Mouse (Mus musculus) CH12.LX (cell line): ENCODE results near the gene Arhgef3. TPM values are rescaled to one million over a fixed set of nuclear protein-coding genes. Genes with fewer than 3 reads are reported as not detected.

ENCODE experiments used
- DNase-seq: peaks from one replicate; pipeline ENCODE4 v3.0.0-alpha.2; 2013; ENCODE audit errors: extremely low read depth
- H3K27ac ChIP-seq: 2 replicates; pipeline ENCODE4 v1.5.1; 2012; ENCODE audit warnings: low read depth, mild to moderate bottlenecking, control low read depth, moderate library complexity; ENCODE audit not compliant: insufficient read depth
- H3K27me3 ChIP-seq: replicated peaks from 2 replicates; pipeline ENCODE3; 2012; ENCODE audit warnings: inconsistent platforms
- H3K36me3 ChIP-seq, 2 experiments: replicated peaks in 1 of 2; 2 replicates each; pipeline versions ENCODE3 to v1.6.1; 2012; ENCODE audit warnings: inconsistent platforms in 1 of 2, low read length in 1 of 2, mild to moderate bottlenecking in 1 of 2, mixed read lengths in 1 of 2, moderate library complexity in 1 of 2; ENCODE audit not compliant: control insufficient read depth in 1 of 2, insufficient read depth in 1 of 2
- H3K4me1 ChIP-seq, 2 experiments: 2 replicates each; pipeline ENCODE4 v1.6.1; 2012; ENCODE audit warnings: inconsistent platforms in 1 of 2, moderate library complexity in 1 of 2; ENCODE audit not compliant: insufficient read depth in 2 of 2, control insufficient read depth in 1 of 2
- H3K4me2 ChIP-seq: 2 replicates; pipeline ENCODE4 v1.6.1; 2012; ENCODE audit warnings: low read depth, mild to moderate bottlenecking, control low read depth; ENCODE audit not compliant: poor library complexity, insufficient read depth, severe bottlenecking
- H3K4me3 ChIP-seq, 3 experiments: fragments of 150-350 bp in 1 of 3; sonication (generic) in 1 of 3; replicated peaks in 1 of 3; 2 replicates each; pipeline versions ENCODE3 to v1.5.1; 2011 to 2012; ENCODE audit warnings: low read depth in 2 of 3, low read length in 2 of 3, mild to moderate bottlenecking in 2 of 3, moderate library complexity in 2 of 3, control low read depth in 1 of 3, improper control_type of control experiment in 1 of 3, inconsistent platforms in 1 of 3, mixed read lengths in 1 of 3; ENCODE audit not compliant: poor library complexity in 1 of 3
- H3K79me2 ChIP-seq: replicated peaks from 2 replicates; pipeline ENCODE4 v1.6.1; 2012; ENCODE audit warnings: mild to moderate bottlenecking, moderate library complexity; ENCODE audit not compliant: control insufficient read depth, poor library complexity, insufficient read depth, severe bottlenecking; ENCODE audit errors: extremely low read depth
- H3K9ac ChIP-seq: 2 replicates; pipeline ENCODE4 v1.6.1; 2012; ENCODE audit warnings: low read depth, mild to moderate bottlenecking, control low read depth, moderate library complexity; ENCODE audit not compliant: insufficient read depth
- H3K9me3 ChIP-seq: replicated peaks from 2 replicates; pipeline ENCODE3; 2012; ENCODE audit warnings: low read length, inconsistent platforms, mixed read lengths
- BHLHE40 ChIP-seq: IDR thresholded peaks from 2 replicates; pipeline ENCODE4 v1.6.1; 2011; ENCODE audit warnings: mild to moderate bottlenecking, low read depth, low read length, improper control_type of control experiment
- CHD2 ChIP-seq: IDR thresholded peaks from 2 replicates; pipeline ENCODE4 v1.6.1; 2011; ENCODE audit warnings: low read length, improper control_type of control experiment
- E2F4 ChIP-seq: IDR thresholded peaks from 2 replicates; pipeline ENCODE4 v1.6.1; 2011; ENCODE audit warnings: low read depth, low read length, improper control_type of control experiment; ENCODE audit not compliant: insufficient replicate concordance
- EP300 ChIP-seq: IDR thresholded peaks from 2 replicates; pipeline ENCODE4 v1.6.1; 2011; ENCODE audit warnings: low read length, improper control_type of control experiment
- ETS1 ChIP-seq: conservative IDR thresholded peaks from 2 replicates; pipeline ENCODE4 v1.6.1; 2012; ENCODE audit warnings: low read depth, mild to moderate bottlenecking, inconsistent platforms, low read length, improper control_type of control experiment, moderate library complexity
- GABPA ChIP-seq: IDR thresholded peaks from 2 replicates; pipeline ENCODE4 v1.6.1; 2012; ENCODE audit warnings: low read depth, low read length, improper control_type of control experiment, inconsistent platforms; ENCODE audit not compliant: insufficient replicate concordance
- IRF4 ChIP-seq: IDR thresholded peaks from 2 replicates; pipeline ENCODE4 v1.6.1; 2014; ENCODE audit warnings: low read depth, mild to moderate bottlenecking, inconsistent platforms, low read length, improper control_type of control experiment
- JUN ChIP-seq: IDR thresholded peaks from 2 replicates; pipeline ENCODE4 v1.6.1; 2011; ENCODE audit warnings: low read depth, mild to moderate bottlenecking, low read length, improper control_type of control experiment, moderate library complexity; ENCODE audit not compliant: insufficient read depth
- JUND ChIP-seq: conservative IDR thresholded peaks from 2 replicates; pipeline ENCODE4 v1.6.1; 2011; ENCODE audit warnings: low read depth, low read length, improper control_type of control experiment
- KAT2A ChIP-seq: IDR thresholded peaks from 2 replicates; pipeline ENCODE4 v1.6.1; 2012; ENCODE audit warnings: low read length, improper control_type of control experiment, inconsistent platforms; ENCODE audit not compliant: insufficient replicate concordance
- MAFK ChIP-seq: IDR thresholded peaks from 2 replicates; pipeline ENCODE4 v1.6.1; 2011; ENCODE audit warnings: low read length, improper control_type of control experiment; ENCODE audit not compliant: insufficient replicate concordance
- MAX ChIP-seq: IDR thresholded peaks from 2 replicates; pipeline ENCODE4 v1.6.1; 2011; ENCODE audit warnings: low read length, improper control_type of control experiment
- MEF2A ChIP-seq: IDR thresholded peaks from 2 replicates; pipeline ENCODE4 v1.6.1; 2014; ENCODE audit warnings: low read depth, mild to moderate bottlenecking, inconsistent platforms, low read length, improper control_type of control experiment, borderline replicate concordance
- MYC ChIP-seq: IDR thresholded peaks from 2 replicates; pipeline ENCODE4 v1.6.1; 2011; ENCODE audit warnings: low read depth, mild to moderate bottlenecking, improper control_type of control experiment, low read length
- NRF1 ChIP-seq: IDR thresholded peaks from 2 replicates; pipeline ENCODE4 v1.6.1; 2014; ENCODE audit warnings: low read depth, mild to moderate bottlenecking, inconsistent platforms, low read length, improper control_type of control experiment, moderate library complexity
- PAX5 ChIP-seq: IDR thresholded peaks from 2 replicates; pipeline ENCODE4 v1.6.1; 2012; ENCODE audit warnings: low read length, inconsistent platforms, mixed read lengths
- RCOR1 ChIP-seq: conservative IDR thresholded peaks from 2 replicates; pipeline ENCODE4 v1.6.1; 2012; ENCODE audit warnings: low read depth, mild to moderate bottlenecking, inconsistent platforms, low read length, improper control_type of control experiment
- UBTF ChIP-seq: IDR thresholded peaks from 2 replicates; pipeline ENCODE4 v1.6.1; 2012; ENCODE audit warnings: low read depth, mild to moderate bottlenecking, inconsistent platforms, low read length, improper control_type of control experiment, moderate library complexity
- USF1 ChIP-seq: IDR thresholded peaks from 2 replicates; pipeline ENCODE4 v1.6.1; 2014; ENCODE audit warnings: low read depth, mild to moderate bottlenecking, inconsistent platforms, low read length, improper control_type of control experiment
- USF2 ChIP-seq: conservative IDR thresholded peaks from 2 replicates; pipeline ENCODE4 v1.6.1; 2011; ENCODE audit warnings: low read depth, low read length, improper control_type of control experiment
- ZC3H11A ChIP-seq: IDR thresholded peaks from 2 replicates; pipeline ENCODE4 v1.6.1; 2012; ENCODE audit warnings: low read depth, mild to moderate bottlenecking, inconsistent platforms, low read length, improper control_type of control experiment
- ZKSCAN1 ChIP-seq: IDR thresholded peaks from 2 replicates; pipeline ENCODE4 v1.6.1; 2012; ENCODE audit warnings: low read depth, inconsistent platforms, low read length, improper control_type of control experiment, borderline replicate concordance
- ZMIZ1 ChIP-seq: IDR thresholded peaks from 2 replicates; pipeline ENCODE4 v1.6.1; 2012; ENCODE audit warnings: low read depth, mild to moderate bottlenecking, inconsistent platforms, low read length, improper control_type of control experiment
- ZNF384 ChIP-seq: IDR thresholded peaks from 2 replicates; pipeline ENCODE4 v1.6.1; 2012; ENCODE audit warnings: low read depth, low read length, improper control_type of control experiment, inconsistent platforms
- dilution Hi-C: fragments of 300-500 bp; cut with MboI; formaldehyde crosslinking; loops from 2 replicates; pipeline ENCODE4 v1.14.3; 2020; ENCODE audit warnings: low sequenced_read_pairs; ENCODE audit not compliant: extremely low pct_unique_long_range_greater_than_20kb, extremely low pct_ligation_motif_present
- in situ Hi-C: fragments of 300-500 bp; cut with MboI; formaldehyde crosslinking; loops from 3 replicates; pipeline ENCODE4 v1.14.3; 2019; ENCODE audit warnings: low sequenced_read_pairs, low pct_ligation_motif_present, low pct_unique_long_range_greater_than_20kb, mixed read lengths
- polyA plus RNA-seq: library from polyadenylated mRNA; unstranded; fragments of >175 nt; gene quantifications from 2 replicates; pipeline ENCODE4 v1.2.1, GENCODE M21; 2012; ENCODE audit warnings: low read depth; ENCODE audit not compliant: insufficient read length
- total RNA-seq, 2 experiments: library from RNA; depleted of rRNA; stranded (reverse); fragments of 300-350 nt in 1 of 2; fragments of >200 nt in 1 of 2; gene quantifications; 2 replicates each; pipeline ENCODE4 v1.2.3; 2012 to 2014

Arhgef3 gene
- total and polyA plus RNA-seq, 3 experiments: 0.51 to 0.64 (median 0.62) TPM

- Histone ChIP-seq H3K36me3 (no peaks in the 10 kb centered on the region), H3K9ac (no peak overlapping the region), H3K9me3 (no peaks in the 10 kb centered on the region), H3K79me2 (no peaks in the 10 kb centered on the region), H3K4me1 (peaks cover 0 to 8% of the 10 kb centered on the region in 2 experiments; a peak in 2 of 4 replicates), H3K27me3 (no peaks in the 10 kb centered on the region), H3K4me2 (no peak overlapping the region), H3K4me3 (no peak overlapping the region), H3K27ac (no peak overlapping the region)
- dilution Hi-C loops (no loop called here), in situ Hi-C loops (no loop called here)
- no peak for DNase-seq
- TF ChIP-seq JUN (no peak), RCOR1 (no peak), USF2 (no peak), UBTF (no peak), IRF4 (no peak), ZC3H11A (no peak), EP300 (no peak), ETS1 (no peak), MAFK (no peak), MAX (no peak), CHD2 (no peak), ZNF384 (no peak), ZMIZ1 (no peak), JUND (no peak), MYC (no peak), NRF1 (no peak), E2F4 (no peak), MEF2A (no peak), KAT2A (no peak), USF1 (no peak)
- TF ChIP-seq, all 38 proteins: peak for 0
Measured at GRCm38 (mm10) chr14:27301768-27302499, 187.2 kb downstream of the Arhgef3 start.

- Histone ChIP-seq H3K27me3 (no peaks in the 10 kb centered on the region), H3K27ac (no peak overlapping the region), H3K9ac (no peak overlapping the region), H3K4me3 (no peak overlapping the region), H3K9me3 (no peaks in the 10 kb centered on the region), H3K4me1 (peaks cover 0 to 8% of the 10 kb centered on the region in 2 experiments; a peak in 2 of 4 replicates), H3K36me3 (no peaks in the 10 kb centered on the region), H3K4me2 (no peak overlapping the region), H3K79me2 (no peaks in the 10 kb centered on the region)
- DNase-seq: no peak
- TF ChIP-seq ETS1: no peak
- no peak for TF ChIP-seq KAT2A
- no peak for TF ChIP-seq ZKSCAN1
- no peak for TF ChIP-seq ZNF384
- no peak for TF ChIP-seq CHD2
- TF ChIP-seq E2F4: no peak
- no peak for TF ChIP-seq GABPA
- TF ChIP-seq PAX5: no peak
- TF ChIP-seq BHLHE40: no peak
- in situ Hi-C loops (no loop called here), dilution Hi-C loops (no loop called here)
Measured at GRCm38 (mm10) chr14:27303294-27303693, 188.6 kb downstream of the Arhgef3 start.
